Mouse (Mus musculus) stomach, embryonic 16.5 days (tissue): ENCODE measurements at regions not wholly inside any gene's neighbourhood (a gene's known extent, or its start where the extent isn't known, plus 50 kb on each side); places are given as distances from the start of the nearest gene placed in this dataset.
"Not testable (repeated sequence)": the region's sequence is repeated elsewhere in the genome, so short reads cannot be mapped to it uniquely, and the experiment has no call there.

ENCODE experiments used
- ATAC-seq: fragments of 200-750 bp; cut with Nextera tagmentation; 2 replicates; pipeline ENCODE4 v1.8.0; 2017; ENCODE audit warnings: moderate number of reproducible peaks, moderate TSS enrichment; ENCODE audit not compliant: insufficient read depth, low FRiP score
- H3K27ac ChIP-seq: fragments of 300-500 bp; sonication (generic); 2 replicates; pipeline ENCODE4 v1.5.1; 2014; ENCODE audit warnings: low read length
- H3K27me3 ChIP-seq: fragments of 300-500 bp; sonication (generic); 2 replicates; pipeline ENCODE4 v1.6.1; 2014; ENCODE audit warnings: low read length, control low read depth, mixed read lengths; ENCODE audit not compliant: control insufficient read depth, insufficient read depth
- H3K36me3 ChIP-seq: fragments of 300-500 bp; sonication (generic); 2 replicates; pipeline ENCODE4 v1.6.1; 2014; ENCODE audit warnings: low read length; ENCODE audit not compliant: control insufficient read depth, insufficient read depth
- H3K4me1 ChIP-seq: fragments of 300-500 bp; sonication (generic); 2 replicates; pipeline ENCODE4 v1.6.1; 2014; ENCODE audit warnings: low read length, control low read depth, mixed read lengths; ENCODE audit not compliant: control insufficient read depth, insufficient read depth
- H3K4me2 ChIP-seq: fragments of 300-500 bp; sonication (generic); 2 replicates; pipeline ENCODE4 v1.6.1; 2014; ENCODE audit warnings: low read depth, low read length, mixed read lengths
- H3K4me3 ChIP-seq: fragments of 300-500 bp; sonication (generic); replicated peaks from 2 replicates; pipeline ENCODE4 v1.5.1; 2014; ENCODE audit warnings: mild to moderate bottlenecking, low read length
- H3K9ac ChIP-seq: fragments of 300-500 bp; sonication (generic); 2 replicates; pipeline ENCODE4 v1.6.1; 2014; ENCODE audit warnings: low read length
- H3K9me3 ChIP-seq: fragments of 300-500 bp; sonication (generic); replicated peaks from 2 replicates; pipeline ENCODE4 v1.6.1; 2016; ENCODE audit warnings: low read length, control low read depth; ENCODE audit not compliant: control insufficient read depth
- WGBS: fragments of 180-500 bp; shearing (Covaris S2); extraction: QIAGEN DNeasy Blood & Tissue Kit; methylation state at CpG from one replicate; pipeline ENCODE4 v1.1.7; 2014; 5-methylcytosine and 5-hydroxymethylcytosine counted together

DNA sequence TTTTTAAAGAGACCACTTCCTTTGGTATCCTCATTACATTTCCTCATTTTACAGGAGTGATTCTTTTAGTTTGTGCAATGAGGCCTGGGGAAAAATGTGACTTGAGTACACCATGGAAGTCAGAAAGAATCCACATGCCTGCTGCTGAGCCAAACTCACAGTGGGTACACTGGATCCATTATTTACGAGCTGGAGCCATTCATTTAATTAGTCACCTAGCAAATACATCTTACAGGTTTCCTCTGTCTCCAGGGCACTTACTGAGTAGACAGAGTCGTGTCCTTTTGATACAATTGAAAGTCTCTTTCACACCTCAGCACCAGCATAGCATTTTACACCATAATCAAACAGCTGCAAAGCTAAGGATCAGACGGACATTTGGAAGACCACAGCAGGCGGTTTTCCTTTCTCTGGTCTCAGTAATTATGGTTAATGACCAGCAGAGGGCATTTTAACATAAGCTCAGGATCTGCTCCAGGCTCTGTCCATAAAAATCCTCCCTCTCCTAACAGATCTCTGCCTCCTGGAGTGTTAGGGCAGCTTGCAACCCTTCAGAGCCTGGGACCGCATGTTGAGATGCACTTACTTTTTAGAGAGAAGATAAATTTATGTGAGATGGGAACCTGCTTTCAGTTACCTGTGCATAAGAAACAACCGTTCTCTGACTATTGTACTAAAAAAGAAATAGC lies 159.3 kb upstream of the Gm30302 start:
- H3K36me3 ChIP-seq, H3K4me3 ChIP-seq, H3K9ac ChIP-seq, H3K27me3 ChIP-seq, H3K4me1 ChIP-seq, H3K27ac ChIP-seq, H3K4me2 ChIP-seq, H3K9me3 ChIP-seq: not testable (repeated sequence)
- 29% methylated on average over 5 of the region's 6 CpGs for WGBS
- ATAC-seq: peak; percentile 47; the same call in 1 of the 2 replicates

DNA sequence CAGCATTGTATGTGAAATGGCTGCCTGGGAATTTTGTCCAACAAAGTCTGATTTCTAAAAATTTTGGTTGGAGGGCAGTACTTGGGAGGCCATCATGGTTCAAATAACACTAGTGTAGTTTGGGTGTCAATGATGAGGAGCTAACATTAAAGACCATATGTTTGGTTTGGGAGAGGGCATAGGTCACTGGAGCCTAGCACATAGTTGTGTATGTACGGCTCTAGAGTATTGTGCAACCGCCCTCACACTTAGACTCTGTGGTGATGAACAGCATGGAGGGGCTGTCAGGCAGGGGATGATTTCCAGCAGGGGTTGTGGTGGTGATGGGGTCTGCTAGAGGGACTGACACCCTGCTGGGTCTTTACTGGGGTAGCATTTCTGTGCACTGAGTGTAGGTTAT lies 117.0 kb upstream of the Gm30302 start:
- Histone ChIP-seq H3K36me3 (no peaks in the 10 kb centered on the region), H3K9me3 (no peaks in the 10 kb centered on the region), H3K4me3 (no peak overlapping the region), H3K4me1 (no peaks in the 10 kb centered on the region), H3K27me3 (no peaks in the 10 kb centered on the region), H3K9ac (no peak overlapping the region), H3K27ac (no peak overlapping the region), H3K4me2 (no peak overlapping the region)
- no peak for ATAC-seq
- WGBS: 94% methylated on average over 2 of the region's 2 CpGs
